Mouse (Mus musculus): ENCODE measurements around the gene Tbl2.

The Tbl2 gene

GRCm38 (mm10) chr5:135186621-135187348 is 37.3 kb downstream of the Tbl2 start, which contains the start of gene Baz1b:
Gene Baz1b (plus strand): TSS chr5:135187264.
- peak; percentile 92 for DNase-seq (ENCODE audit: low read depth)

GRCm38 (mm10) chr5:135187349-135188213 is 38.1 kb downstream of the Tbl2 start:
- DNase-seq (ENCODE audit: low read depth) = no peak

- no peak for DNase-seq (ENCODE audit: low read depth)
Observed at GRCm38 (mm10) chr5:135188214-135188554, 38.7 kb downstream of the Tbl2 start.

- no peak for DNase-seq (ENCODE audit: low read depth)
Observed at GRCm38 (mm10) chr5:135189281-135190022, 40.0 kb downstream of the Tbl2 start.

GRCm38 (mm10) chr5:135191620-135192019 is 42.2 kb downstream of the Tbl2 start:
- DNase-seq (ENCODE audit: low read depth) = peak; percentile 65

- no peak for DNase-seq (ENCODE audit: low read depth)
Observed at GRCm38 (mm10) chr5:135192431-135192830, 43.0 kb downstream of the Tbl2 start.

- DNase-seq (ENCODE audit: low read depth) = no peak
Observed at GRCm38 (mm10) chr5:135196367-135196766, 46.9 kb downstream of the Tbl2 start.

GRCm38 (mm10) chr5:135202763-135203162 is 53.3 kb downstream of the Tbl2 start:
- DNase-seq (ENCODE audit: low read depth) = no peak

- DNase-seq (ENCODE audit: low read depth) = no peak
Observed at GRCm38 (mm10) chr5:135208197-135208596, 58.7 kb downstream of the Tbl2 start.

All from c-Kit-positive CD71-positive TER-119-negative erythroid progenitor cells, embryonic 14.5 days (primary cell).